Mouse (Mus musculus) adrenal gland (tissue): ENCODE results near the gene Dync1li1.

Source experiments
- intact Hi-C: fragments of 180-260 bp; cut with DNase I; formaldehyde crosslinking; loops from one replicate; pipeline ENCODE4 v1.15.1; 2025

The Dync1li1 gene

GRCm38 (mm10) chr9:114761848-114762247, 73.3 kb downstream of the Dync1li1 start:
- intact Hi-C loops: loop anchor here (5.0 kb wide), 1 partner anchor 55 kb away; no protein-coding TSS in a partner anchor

GRCm38 (mm10) chr9:114763341-114763740, 74.8 kb downstream of the Dync1li1 start:
- intact Hi-C loops: loop anchor here (5.0 kb wide), 1 partner anchor 54 kb away; no protein-coding TSS in a partner anchor

DNA sequence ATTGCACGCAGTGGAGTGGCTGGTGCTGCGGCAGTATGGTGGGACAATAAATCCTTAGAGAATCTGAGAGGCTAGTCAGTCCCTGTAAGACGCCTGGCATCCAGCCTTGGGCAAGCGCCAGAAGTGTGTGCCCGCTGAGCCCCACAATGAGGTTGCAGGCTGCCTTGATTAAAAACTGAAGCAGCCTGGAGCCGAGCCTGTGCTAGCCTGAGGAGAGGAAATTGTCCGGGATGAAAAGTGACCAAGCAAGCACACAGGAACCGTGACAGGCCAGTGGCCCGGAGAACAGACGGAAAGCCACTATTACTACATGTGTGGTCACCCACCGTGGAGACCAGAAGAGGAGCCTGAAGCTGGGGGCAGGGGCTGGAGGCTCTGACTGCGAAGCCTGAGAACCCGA, 78.4 kb downstream of the Dync1li1 start:
- intact Hi-C loops: no loop called here

DNA sequence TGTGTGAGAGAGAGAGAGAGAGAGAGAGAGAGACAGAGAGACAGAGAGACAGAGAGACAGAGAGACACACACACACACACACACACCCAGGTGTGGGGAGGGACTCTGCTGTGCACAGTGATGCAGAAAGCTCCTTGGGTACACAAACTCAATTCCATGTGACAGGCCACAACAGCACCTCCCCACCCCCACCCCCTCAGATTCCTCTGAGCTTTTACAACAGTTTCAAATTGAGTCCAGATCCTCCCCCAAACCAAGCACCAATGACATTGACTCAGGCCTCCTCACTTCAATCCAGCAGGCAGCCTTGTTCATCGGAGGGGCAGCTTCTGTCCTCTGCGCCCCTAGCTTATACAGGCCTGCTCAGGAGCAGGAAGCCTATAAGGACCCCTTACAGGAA, 78.9 kb downstream of the Dync1li1 start:
- intact Hi-C loops: no loop called here

- intact Hi-C loops: no loop called here
These were observed 79.5 kb downstream of the Dync1li1 start for GRCm38 (mm10) chr9:114768066-114768465.

- intact Hi-C loops: no loop called here
These were observed 81.6 kb downstream of the Dync1li1 start for GRCm38 (mm10) chr9:114770224-114770623.

DNA sequence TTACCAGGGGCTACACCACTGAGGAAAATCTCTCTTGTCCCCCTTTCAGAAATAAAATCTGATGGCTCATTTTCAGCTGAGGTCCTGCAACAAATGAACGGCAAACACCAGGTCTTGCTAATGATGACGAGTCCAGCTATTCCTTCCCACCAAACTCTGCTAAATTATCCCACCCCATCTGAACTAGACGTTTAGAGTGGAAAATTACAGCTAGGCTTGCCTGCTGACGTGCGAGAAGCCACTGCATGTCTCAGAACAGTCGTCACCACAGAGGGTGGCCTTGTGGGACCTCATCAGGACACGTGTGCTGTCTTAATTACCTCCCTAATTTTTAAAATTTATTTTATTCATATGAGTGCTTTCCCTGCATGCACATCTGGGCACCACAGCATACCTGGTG, 83.0 kb downstream of the Dync1li1 start:
- intact Hi-C loops: no loop called here
